Mouse (Mus musculus) neural tube, embryonic 11.5 days (tissue): ENCODE results near the gene Zfp524. TPM values are rescaled to one million over a fixed set of nuclear protein-coding genes. Genes with fewer than 3 reads are reported as not detected.
"Not testable (repeated sequence)": the region's sequence is repeated elsewhere in the genome, so short reads cannot be mapped to it uniquely, and the experiment has no call there.

Experiments used
- ATAC-seq: fragments of 200-750 bp; cut with Nextera tagmentation; 2 replicates; pipeline ENCODE4 v1.8.0; 2017; ENCODE audit warnings: moderate number of reproducible peaks, mild to moderate bottlenecking, moderate TSS enrichment, moderate library complexity; ENCODE audit not compliant: insufficient read depth, low FRiP score, low TSS enrichment
- DNase-seq: peaks from one replicate; pipeline ENCODE4 v3.0.0-alpha.2; 2015; ENCODE audit warnings: low spot score
- H3K27ac ChIP-seq: fragments of 300-500 bp; sonication (generic); 2 replicates; pipeline ENCODE4 v1.5.1; 2014; ENCODE audit warnings: low read depth, mild to moderate bottlenecking, low read length
- H3K27me3 ChIP-seq: fragments of 300-500 bp; sonication (generic); 2 replicates; pipeline ENCODE4 v1.6.1; 2014; ENCODE audit warnings: mild to moderate bottlenecking, low read length, mixed read lengths; ENCODE audit not compliant: control insufficient read depth, insufficient read depth
- H3K36me3 ChIP-seq: fragments of 300-500 bp; sonication (generic); 2 replicates; pipeline ENCODE4 v1.6.1; 2014; ENCODE audit warnings: mild to moderate bottlenecking, low read length, moderate library complexity, mixed read lengths; ENCODE audit not compliant: control insufficient read depth, insufficient read depth
- H3K4me1 ChIP-seq: fragments of 300-500 bp; sonication (generic); 2 replicates; pipeline ENCODE4 v1.6.1; 2014; ENCODE audit warnings: low read length, mixed read lengths; ENCODE audit not compliant: control insufficient read depth, insufficient read depth
- H3K4me2 ChIP-seq: fragments of 300-500 bp; sonication (generic); 2 replicates; pipeline ENCODE4 v1.6.1; 2014; ENCODE audit warnings: low read depth, mild to moderate bottlenecking, moderate library complexity
- H3K4me3 ChIP-seq: fragments of 300-500 bp; sonication (generic); 2 replicates; pipeline ENCODE4 v1.5.1; 2014; ENCODE audit warnings: low read depth, low read length
- H3K9ac ChIP-seq: fragments of 300-500 bp; sonication (generic); 2 replicates; pipeline ENCODE4 v1.6.1; 2014; ENCODE audit warnings: mild to moderate bottlenecking, low read length
- H3K9me3 ChIP-seq: fragments of 300-500 bp; sonication (generic); 2 replicates; pipeline ENCODE4 v1.6.1; 2016; ENCODE audit warnings: low read length; ENCODE audit not compliant: control insufficient read depth
- WGBS: fragments of 180-500 bp; shearing (Covaris S2); extraction: QIAGEN DNeasy Blood & Tissue Kit; methylation state at CpG from one replicate; pipeline ENCODE4 v1.1.7; 2014; 5-methylcytosine and 5-hydroxymethylcytosine counted together
- polyA plus RNA-seq: library from polyadenylated mRNA; unstranded; fragments of >200 nt; fragmentation: Nextera tagmentation; extraction: Ambion mirVana; gene quantifications from 2 replicates; pipeline ENCODE4 v1.2.1, GENCODE M21; 2014

The Zfp524 gene
- polyA plus RNA-seq, 1 experiment from 2014 or later, result 10.1 TPM

DNA sequence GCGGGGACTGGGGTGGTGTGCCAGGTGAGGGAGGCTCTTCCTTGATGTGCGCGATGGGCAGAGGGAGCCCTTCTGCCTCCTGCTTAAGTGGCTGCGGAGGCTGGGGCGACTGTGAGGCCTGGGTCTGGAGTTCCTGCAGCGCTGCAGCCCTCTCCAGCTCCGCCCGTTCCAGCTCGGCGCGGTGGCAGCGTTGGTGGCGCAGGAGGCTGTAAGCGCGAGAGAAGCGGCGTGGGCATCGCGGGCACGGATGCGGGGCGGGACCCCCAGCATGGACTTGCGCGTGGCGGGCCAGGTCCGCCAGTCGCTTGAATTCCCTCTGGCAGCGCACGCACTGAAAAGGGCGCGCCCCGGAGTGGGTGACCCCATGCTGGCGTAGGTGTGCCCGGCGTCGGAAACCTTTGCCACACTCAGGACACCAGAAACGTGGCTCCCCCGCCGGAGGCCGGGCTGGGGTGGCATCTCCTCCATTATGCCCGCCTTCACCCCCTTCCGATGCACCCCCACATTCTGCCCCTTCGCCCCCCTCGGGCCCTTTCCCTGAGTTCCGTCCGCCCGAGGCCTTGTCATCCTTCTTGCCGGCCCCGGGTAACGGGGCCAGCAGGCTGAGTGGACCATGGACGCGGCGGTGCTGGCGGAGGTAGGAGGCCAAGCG, 20.7 kb upstream of the Zfp524 start:
- Histone ChIP-seq H3K27ac (no peak overlapping the region), H3K9ac (no peak overlapping the region; the same call in 1 of the 2 replicates), H3K4me1 (peaks cover 17% of the 10 kb centered on the region), H3K36me3 (peaks cover 7% of the 10 kb centered on the region), H3K9me3 (no peaks in the 10 kb centered on the region; the same call in 1 of the 2 replicates), H3K4me2 (peak overlapping the region; percentile 11), H3K27me3 (peaks cover 19% of the 10 kb centered on the region), H3K4me3 (peak overlapping the region; percentile 14)
- no peak for DNase-seq
- no peak for ATAC-seq
- 24% methylated on average over 45 of the region's 55 CpGs for WGBS

DNA sequence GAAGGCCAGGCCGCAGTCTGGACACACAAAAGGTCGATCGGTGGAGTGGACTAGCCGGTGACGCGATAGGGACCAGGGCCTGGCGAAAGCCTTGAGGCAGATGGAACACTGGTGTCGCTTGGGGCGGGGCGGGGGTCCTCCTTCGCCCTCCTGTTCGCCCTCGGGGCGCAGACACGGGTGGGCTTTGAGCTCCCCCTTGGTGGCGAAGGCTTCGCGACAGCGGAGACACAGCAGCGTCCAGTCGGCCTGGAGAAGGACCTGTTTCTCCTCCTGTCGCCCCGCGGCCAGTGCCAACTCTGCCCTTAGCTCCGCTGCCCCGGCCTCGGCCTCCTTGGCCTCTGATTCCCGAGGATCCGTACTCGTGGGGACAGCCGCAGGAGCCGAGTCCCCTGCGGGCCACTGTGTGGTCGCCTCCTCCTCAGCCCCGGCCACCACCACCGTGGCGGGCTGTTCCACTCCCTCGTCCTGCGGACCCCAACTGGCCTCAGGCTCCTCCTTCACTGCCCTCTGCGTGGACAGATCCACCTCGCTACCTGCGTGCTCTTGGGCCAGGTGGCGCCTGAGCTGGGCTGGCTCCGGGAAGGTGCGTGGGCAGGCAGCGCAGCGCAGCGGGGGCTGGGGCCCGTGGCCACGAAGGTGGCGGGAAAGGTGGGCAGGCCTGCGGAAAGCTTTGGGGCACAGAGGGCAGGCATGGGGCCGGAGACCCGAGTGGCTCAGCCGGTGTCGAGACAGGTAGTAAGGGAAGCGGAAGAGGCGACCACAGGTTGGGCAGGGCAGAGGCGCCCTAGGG, 20.0 kb upstream of the Zfp524 start:
- H3K36me3 ChIP-seq, result peaks cover 7% of the 10 kb centered on the region
- peak overlapping the region; percentile 72 for H3K4me3 ChIP-seq
- ATAC-seq (no peak), DNase-seq (no peak)
- no peak overlapping the region for H3K27ac ChIP-seq
- H3K4me1 ChIP-seq, result peaks cover 17% of the 10 kb centered on the region
- WGBS, result 40% methylated on average over 59 of the region's 59 CpGs
- peak overlapping the region; percentile 18; the same call in 1 of the 2 replicates for H3K9ac ChIP-seq
- H3K27me3 ChIP-seq, result peaks cover 19% of the 10 kb centered on the region
- peak overlapping the region; percentile 11 for H3K4me2 ChIP-seq
- H3K9me3 ChIP-seq, result no peaks in the 10 kb centered on the region; the same call in 1 of the 2 replicates

DNA sequence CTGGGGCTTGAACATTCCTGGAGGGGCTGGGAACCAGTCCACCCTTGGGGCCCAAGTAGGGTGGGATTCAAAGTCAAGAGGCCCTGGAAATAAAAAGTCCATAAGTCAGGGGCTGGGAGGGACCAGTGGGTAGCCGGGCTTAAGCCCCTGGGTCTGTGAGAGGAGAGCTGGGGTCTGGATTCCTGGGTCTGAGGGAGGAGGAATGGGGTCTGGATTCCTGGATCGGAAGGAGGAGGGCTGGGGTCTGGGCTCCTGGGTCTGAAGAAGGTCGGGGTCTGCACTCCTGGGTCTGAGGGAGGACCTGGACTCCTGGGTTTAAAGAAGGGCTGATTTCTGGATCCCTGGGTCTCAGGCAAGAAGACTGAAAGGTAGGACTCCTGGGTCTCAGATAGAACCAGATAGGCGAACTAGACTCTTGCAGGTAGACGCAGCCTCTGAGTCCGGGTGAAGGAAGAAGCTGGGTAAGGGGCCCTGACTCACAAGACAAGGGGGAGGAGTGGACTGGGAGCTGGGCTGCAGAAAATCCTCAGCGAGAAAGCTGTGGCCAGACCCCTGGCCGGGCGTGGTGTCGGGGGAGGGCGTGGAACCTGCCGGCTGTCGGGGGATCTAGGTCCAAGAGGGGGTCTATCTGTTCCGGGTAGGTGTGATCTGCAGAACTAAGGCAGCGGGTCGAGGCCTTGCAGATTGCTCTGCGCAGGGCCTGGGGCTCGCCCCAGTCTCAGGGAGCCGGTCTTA, 18.8 kb upstream of the Zfp524 start:
- peaks cover 17% of the 10 kb centered on the region for H3K4me1 ChIP-seq
- no peak overlapping the region for H3K27ac ChIP-seq
- H3K4me3 ChIP-seq, result peak overlapping the region; percentile 72
- 6% methylated on average over 19 of the region's 19 CpGs for WGBS
- peak; percentile 10 for ATAC-seq
- H3K4me2 ChIP-seq, result peak overlapping the region; percentile 87
- peak overlapping the region; percentile 91 for H3K9ac ChIP-seq
- DNase-seq, result peak; percentile 19
- H3K27me3 ChIP-seq, result peaks cover 19% of the 10 kb centered on the region
- no peaks in the 10 kb centered on the region; the same call in 1 of the 2 replicates for H3K9me3 ChIP-seq
- peaks cover 7% of the 10 kb centered on the region for H3K36me3 ChIP-seq

DNA sequence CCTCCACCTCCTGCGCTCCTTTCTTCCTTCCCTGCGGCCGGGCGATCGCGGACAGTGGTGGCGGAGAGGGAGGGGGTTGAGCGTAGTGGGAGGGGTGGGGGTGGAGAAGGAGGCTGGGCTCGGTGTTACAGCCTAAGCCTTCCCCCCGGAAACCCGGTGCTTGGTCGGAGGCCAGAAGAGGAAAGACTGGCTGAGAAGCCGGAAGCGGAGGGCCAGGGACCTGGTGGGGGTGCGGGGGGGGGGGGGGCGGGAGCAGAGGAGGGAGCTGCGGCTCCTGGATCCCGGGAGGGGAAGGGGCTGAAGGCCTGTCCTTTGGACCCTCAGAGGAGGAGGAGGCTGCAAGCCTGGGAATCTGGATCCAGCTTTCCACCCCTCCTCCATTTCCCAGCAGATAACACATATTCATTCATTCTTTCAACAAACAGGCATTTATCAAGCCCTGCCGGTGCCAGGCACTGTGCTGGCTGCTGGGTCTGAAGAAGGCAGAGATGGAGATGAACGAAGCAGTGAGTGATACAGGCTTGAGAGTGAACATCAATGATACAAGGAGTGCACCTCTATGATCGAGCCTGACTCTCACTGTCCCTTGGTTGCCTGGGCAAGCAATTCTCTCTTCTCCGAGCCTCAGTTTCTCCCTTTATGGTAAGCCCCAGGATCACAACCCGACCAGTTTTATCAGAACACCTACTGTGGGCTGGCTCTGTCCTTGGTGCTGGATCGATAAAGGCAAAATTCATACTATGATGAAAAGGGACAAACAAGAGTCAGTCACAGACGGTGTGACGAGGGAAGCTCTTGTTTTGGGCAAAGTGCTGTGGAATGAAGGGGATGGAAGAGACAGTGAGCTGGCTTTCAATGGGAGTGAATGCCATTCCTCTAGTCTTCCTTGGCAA, 18.0 kb upstream of the Zfp524 start, which contains the start of gene Zfp579:
Zfp579 (minus strand) TSS at position 156 of the 893 bp plus-strand sequence.
- Histone ChIP-seq H3K36me3 (peaks cover 7% of the 10 kb centered on the region), H3K9ac (peak within 1 kb of the TSS; percentile 91), H3K4me3 (peak within 1 kb of the TSS; percentile 72), H3K27me3 (peaks cover 19% of the 10 kb centered on the region), H3K4me1 (peaks cover 17% of the 10 kb centered on the region), H3K9me3 (no peaks in the 10 kb centered on the region; the same call in 1 of the 2 replicates), H3K4me2 (peak within 1 kb of the TSS; percentile 87), H3K27ac (peak within 1 kb of the TSS; percentile 21; the same call in 1 of the 2 replicates)
- DNase-seq (peak; percentile 93), ATAC-seq (peak; percentile 85)
- 8% methylated on average over 15 of the region's 26 CpGs for WGBS

DNA sequence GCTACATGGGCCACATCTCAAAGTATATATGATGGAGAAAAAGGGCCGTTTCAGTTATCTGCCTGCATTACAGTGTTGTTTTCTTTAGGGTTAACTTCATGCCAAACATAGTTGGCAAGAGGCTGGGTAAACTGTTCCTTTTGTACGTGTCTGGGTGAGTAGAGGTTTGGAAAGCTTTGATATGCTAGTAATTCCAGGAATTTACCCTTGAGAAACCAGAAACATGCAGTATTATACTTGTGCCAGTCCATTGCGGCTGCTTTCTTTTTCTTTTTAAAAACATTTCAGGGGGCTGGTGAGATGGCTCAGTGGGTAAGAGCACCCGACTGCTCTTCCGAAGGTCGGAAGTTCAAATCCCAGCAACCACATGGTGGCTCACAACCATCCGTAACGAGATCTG, 17.3 kb upstream of the Zfp524 start:
- WGBS, result 71% methylated on average over 6 of the region's 8 CpGs
- Histone ChIP-seq H3K27me3 (peaks cover 19% of the 10 kb centered on the region), H3K27ac (no peak overlapping the region), H3K36me3 (peaks cover 7% of the 10 kb centered on the region), H3K4me1 (peaks cover 17% of the 10 kb centered on the region), H3K4me2 (peak overlapping the region; percentile 87), H3K9ac (peak overlapping the region; percentile 91), H3K4me3 (peak overlapping the region; percentile 72), H3K9me3 (no peaks in the 10 kb centered on the region; the same call in 1 of the 2 replicates)
- ATAC-seq (no peak), DNase-seq (no peak)

DNA sequence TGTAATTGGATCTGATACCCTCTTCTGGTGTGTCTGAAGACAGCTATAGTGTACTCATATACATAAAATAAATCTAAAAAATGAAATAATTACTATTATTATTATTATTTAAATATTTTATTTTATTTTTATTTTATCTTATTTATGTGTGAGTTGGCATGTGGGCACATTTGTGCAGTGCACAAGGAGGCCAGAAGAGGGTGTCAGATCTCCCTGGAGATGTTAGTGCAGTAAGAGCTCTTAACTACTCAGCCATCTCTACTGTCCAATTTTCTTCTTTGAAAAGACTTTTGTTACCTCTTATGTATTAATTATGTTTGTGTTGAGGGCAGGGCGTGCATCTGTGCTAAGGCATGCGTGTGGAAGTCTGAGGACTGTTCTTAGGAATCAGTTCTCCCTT, 14.3 kb upstream of the Zfp524 start:
- WGBS, result 65% methylated on average over 2 of the region's 2 CpGs
- H3K27ac ChIP-seq, result no peak overlapping the region
- peaks cover 10% of the 10 kb centered on the region for H3K4me1 ChIP-seq
- H3K27me3 ChIP-seq, result peaks cover 2% of the 10 kb centered on the region
- no peaks in the 10 kb centered on the region for H3K36me3 ChIP-seq
- no peak overlapping the region for H3K4me2 ChIP-seq
- H3K9ac ChIP-seq, result no peak overlapping the region
- no peak for DNase-seq
- no peaks in the 10 kb centered on the region for H3K9me3 ChIP-seq
- no peak overlapping the region for H3K4me3 ChIP-seq
- ATAC-seq, result no peak

DNA sequence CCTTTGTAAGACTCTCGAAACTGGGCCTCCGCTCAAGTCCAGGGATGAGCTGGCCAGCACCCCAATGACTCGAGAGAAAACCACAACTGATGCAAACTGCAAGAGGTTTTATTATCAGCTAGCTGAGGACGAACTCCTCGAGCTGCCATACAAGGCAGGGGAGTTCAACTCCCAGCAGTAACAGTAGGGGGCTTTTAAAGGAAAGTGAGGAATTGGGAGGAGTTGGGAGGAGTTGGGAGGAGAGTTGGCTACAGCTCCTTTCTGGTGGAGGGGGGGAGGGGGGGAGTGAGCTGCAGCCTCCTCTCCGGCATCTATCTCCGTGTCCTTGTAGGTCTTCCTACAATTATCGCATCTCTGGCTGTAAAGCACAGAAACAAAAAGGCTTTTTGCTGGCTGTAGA, 11.3 kb upstream of the Zfp524 start:
- not testable (repeated sequence) for H3K27ac ChIP-seq, H3K4me3 ChIP-seq, DNase-seq, H3K9ac ChIP-seq, ATAC-seq, H3K4me1 ChIP-seq, H3K27me3 ChIP-seq, H3K9me3 ChIP-seq, H3K36me3 ChIP-seq, H3K4me2 ChIP-seq
- 72% methylated on average over 8 of the region's 8 CpGs for WGBS

DNA sequence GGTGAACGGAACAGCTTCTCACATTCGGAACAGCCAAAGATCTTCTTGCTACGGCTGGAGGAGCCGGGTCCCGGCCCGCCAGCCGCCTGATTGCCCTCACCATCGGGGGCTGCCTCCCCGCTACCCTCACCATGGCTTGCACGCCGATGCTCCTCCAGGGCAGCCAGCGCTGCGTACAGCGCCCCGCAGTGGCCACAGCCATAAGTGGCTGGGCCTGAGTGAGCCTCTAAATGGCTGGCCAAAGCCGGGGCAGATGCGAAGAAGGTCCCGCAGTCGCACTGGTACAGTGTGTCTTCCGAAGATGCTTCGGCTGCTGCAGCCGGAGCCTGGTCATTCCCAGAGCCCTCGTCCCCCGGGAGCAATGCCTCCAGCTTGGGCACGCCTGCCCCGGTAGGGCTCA, 6.0 kb upstream of the Zfp524 start:
- H3K9me3 ChIP-seq, result no peaks in the 10 kb centered on the region
- ATAC-seq, result no peak

More for the DNA sequence above, 6.0 kb upstream of the Zfp524 start:
- Histone ChIP-seq H3K4me2 (no peak overlapping the region), H3K27me3 (no peaks in the 10 kb centered on the region), H3K9ac (no peak overlapping the region), H3K4me3 (no peak overlapping the region), H3K27ac (no peak overlapping the region), H3K36me3 (peaks cover 40% of the 10 kb centered on the region), H3K4me1 (0 out of 2 replicates have a peak, but pooled peaks cover under 1% of the 10 kb centered on the region)
- DNase-seq, result no peak
- 97% methylated on average over 26 of the region's 26 CpGs for WGBS
